Mouse (Mus musculus): ENCODE measurements around the gene Prrg2. TPM values are rescaled to one million over a fixed set of nuclear protein-coding genes. Genes with fewer than 3 reads are reported as not detected.
A peak's percentile ranks its signal among the peaks of the same experiment; 100 is the strongest.

The Prrg2 gene
- polyA plus RNA-seq, 1 experiment from 2014 or later = 16.8 TPM

- Histone ChIP-seq H3K4me1 (peaks cover 37% of the 10 kb centered on the region), H3K27me3 (ENCODE audit: insufficient read depth, poor library complexity, severe bottlenecking) (no peaks in the 10 kb centered on the region), H3K27ac (peak overlapping the region; percentile 99), H3K4me3 (peak overlapping the region; percentile 89), H3K36me3 (peaks cover 23% of the 10 kb centered on the region), H3K9me3 (no peaks in the 10 kb centered on the region)
- DNase-seq (ENCODE audit: low spot score) = no peak
- under 1% methylated on average over 4 of the region's 4 CpGs for WGBS
Observed at GRCm38 (mm10) chr7:45016761-45017160, 45.7 kb downstream of the Prrg2 start.

GRCm38 (mm10) chr7:45015957-45016612 lies 46.4 kb downstream of the Prrg2 start, which contains the start of gene Scaf1:
Scaf1 (minus strand) TSS chr7:45016363.
- peak within 1 kb of the TSS; percentile 99 for H3K27ac ChIP-seq
- peak within 1 kb of the TSS; percentile 89 for H3K4me3 ChIP-seq
- under 1% methylated on average over 69 of the region's 69 CpGs for WGBS
- H3K36me3 ChIP-seq = peaks cover 29% of the 10 kb centered on the region
- H3K9me3 ChIP-seq = no peaks in the 10 kb centered on the region
- H3K27me3 ChIP-seq (ENCODE audit: insufficient read depth, poor library complexity, severe bottlenecking) = no peaks in the 10 kb centered on the region
- DNase-seq (ENCODE audit: low spot score) = peak; percentile 100
- H3K4me1 ChIP-seq = peaks cover 37% of the 10 kb centered on the region

GRCm38 (mm10) chr7:45015344-45015956 lies 47.0 kb downstream of the Prrg2 start:
- peaks cover 30% of the 10 kb centered on the region for H3K36me3 ChIP-seq
- H3K9me3 ChIP-seq = no peaks in the 10 kb centered on the region
- H3K27me3 ChIP-seq (ENCODE audit: insufficient read depth, poor library complexity, severe bottlenecking) = no peaks in the 10 kb centered on the region
- no peak for DNase-seq (ENCODE audit: low spot score)
- 1% methylated on average over 20 of the region's 20 CpGs for WGBS
- peak overlapping the region; percentile 89 for H3K4me3 ChIP-seq
- peaks cover 37% of the 10 kb centered on the region for H3K4me1 ChIP-seq
- peak overlapping the region; percentile 99 for H3K27ac ChIP-seq

- Histone ChIP-seq H3K27me3 (ENCODE audit: insufficient read depth, poor library complexity, severe bottlenecking) (no peaks in the 10 kb centered on the region), H3K9me3 (no peaks in the 10 kb centered on the region), H3K4me1 (peaks cover 25% of the 10 kb centered on the region), H3K36me3 (peaks cover 43% of the 10 kb centered on the region), H3K27ac (no peak overlapping the region), H3K4me3 (peak overlapping the region; percentile 89; the same call in 1 of the 2 replicates)
- 91% methylated on average over 3 of the region's 3 CpGs for WGBS
- DNase-seq (ENCODE audit: low spot score) = no peak
Observed at GRCm38 (mm10) chr7:45014096-45014451, 48.4 kb downstream of the Prrg2 start.

- Histone ChIP-seq H3K4me1 (peaks cover 19% of the 10 kb centered on the region; the same call in 1 of the 2 replicates), H3K27ac (no peak overlapping the region), H3K9me3 (no peaks in the 10 kb centered on the region), H3K36me3 (peaks cover 49% of the 10 kb centered on the region), H3K4me3 (no peak overlapping the region), H3K27me3 (ENCODE audit: insufficient read depth, poor library complexity, severe bottlenecking) (no peaks in the 10 kb centered on the region)
- 93% methylated on average over 16 of the region's 16 CpGs for WGBS
- DNase-seq (ENCODE audit: low spot score) = no peak
Observed at GRCm38 (mm10) chr7:45013366-45014095, 48.9 kb downstream of the Prrg2 start.

- WGBS = 74% methylated on average over 4 of the region's 4 CpGs
- peaks cover 16% of the 10 kb centered on the region; the same call in 1 of the 2 replicates for H3K4me1 ChIP-seq
- no peak overlapping the region for H3K27ac ChIP-seq
- no peaks in the 10 kb centered on the region for H3K27me3 ChIP-seq (ENCODE audit: insufficient read depth, poor library complexity, severe bottlenecking)
- H3K9me3 ChIP-seq = no peaks in the 10 kb centered on the region
- no peak overlapping the region for H3K4me3 ChIP-seq
- DNase-seq (ENCODE audit: low spot score) = no peak
- H3K36me3 ChIP-seq = peaks cover 56% of the 10 kb centered on the region
Observed at GRCm38 (mm10) chr7:45012824-45013223, 49.7 kb downstream of the Prrg2 start.

- H3K27ac ChIP-seq = 0 out of 2 replicates have a peak overlapping the region, but pooled peaks have one; percentile 31
- H3K27me3 ChIP-seq (ENCODE audit: insufficient read depth, poor library complexity, severe bottlenecking) = no peaks in the 10 kb centered on the region
- H3K4me3 ChIP-seq = no peak overlapping the region
- peaks cover 16% of the 10 kb centered on the region; the same call in 1 of the 2 replicates for H3K4me1 ChIP-seq
- no peaks in the 10 kb centered on the region for H3K9me3 ChIP-seq
- peaks cover 64% of the 10 kb centered on the region for H3K36me3 ChIP-seq
- WGBS = 93% methylated on average over 6 of the region's 6 CpGs
- no peak for DNase-seq (ENCODE audit: low spot score)
Observed at GRCm38 (mm10) chr7:45012011-45012410, 50.5 kb downstream of the Prrg2 start.

- Histone ChIP-seq H3K36me3 (peaks cover 95% of the 10 kb centered on the region), H3K27ac (no peak overlapping the region), H3K9me3 (no peaks in the 10 kb centered on the region), H3K27me3 (ENCODE audit: insufficient read depth, poor library complexity, severe bottlenecking) (no peaks in the 10 kb centered on the region), H3K4me1 (peaks cover 21% of the 10 kb centered on the region), H3K4me3 (no peak overlapping the region)
- 92% methylated on average over 19 of the region's 19 CpGs for WGBS
- DNase-seq (ENCODE audit: low spot score) = no peak
Observed at GRCm38 (mm10) chr7:45008411-45008810, 54.1 kb downstream of the Prrg2 start.

GRCm38 (mm10) chr7:45007846-45008245 lies 54.6 kb downstream of the Prrg2 start:
- Histone ChIP-seq H3K4me3 (no peak overlapping the region), H3K27ac (no peak overlapping the region), H3K36me3 (peaks cover 95% of the 10 kb centered on the region), H3K27me3 (ENCODE audit: insufficient read depth, poor library complexity, severe bottlenecking) (no peaks in the 10 kb centered on the region), H3K9me3 (no peaks in the 10 kb centered on the region), H3K4me1 (peaks cover 16% of the 10 kb centered on the region)
- WGBS = 93% methylated on average over 30 of the region's 30 CpGs
- DNase-seq (ENCODE audit: low spot score) = no peak

GRCm38 (mm10) chr7:45007141-45007540 lies 55.3 kb downstream of the Prrg2 start:
- WGBS = 94% methylated on average over 29 of the region's 29 CpGs
- H3K4me1 ChIP-seq = peaks cover 16% of the 10 kb centered on the region

GRCm38 (mm10) chr7:45006503-45006902 lies 56.0 kb downstream of the Prrg2 start:
- DNase-seq (ENCODE audit: low spot score) = no peak
- peaks cover 16% of the 10 kb centered on the region for H3K4me1 ChIP-seq
- no peak overlapping the region for H3K27ac ChIP-seq
- WGBS = 98% methylated on average over 12 of the region's 12 CpGs
- no peaks in the 10 kb centered on the region for H3K9me3 ChIP-seq
- no peaks in the 10 kb centered on the region for H3K27me3 ChIP-seq (ENCODE audit: insufficient read depth, poor library complexity, severe bottlenecking)
- peaks cover 95% of the 10 kb centered on the region for H3K36me3 ChIP-seq
- H3K4me3 ChIP-seq = no peak overlapping the region

More at GRCm38 (mm10) chr7:45007141-45007540, 55.3 kb downstream of the Prrg2 start:
- DNase-seq (ENCODE audit: low spot score) = no peak
- peaks cover 95% of the 10 kb centered on the region for H3K36me3 ChIP-seq
- no peaks in the 10 kb centered on the region for H3K9me3 ChIP-seq
- no peaks in the 10 kb centered on the region for H3K27me3 ChIP-seq (ENCODE audit: insufficient read depth, poor library complexity, severe bottlenecking)
- no peak overlapping the region for H3K4me3 ChIP-seq
- no peak overlapping the region for H3K27ac ChIP-seq

- WGBS = 89% methylated on average over 6 of the region's 6 CpGs
- no peaks in the 10 kb centered on the region for H3K9me3 ChIP-seq
- H3K4me3 ChIP-seq = no peak overlapping the region
- 0 out of 2 replicates have a peak overlapping the region, but pooled peaks have one; percentile 13 for H3K27ac ChIP-seq
- DNase-seq (ENCODE audit: low spot score) = no peak
- no peaks in the 10 kb centered on the region for H3K27me3 ChIP-seq (ENCODE audit: insufficient read depth, poor library complexity, severe bottlenecking)
- peaks cover 24% of the 10 kb centered on the region for H3K4me1 ChIP-seq
- H3K36me3 ChIP-seq = peaks cover 99% of the 10 kb centered on the region
Observed at GRCm38 (mm10) chr7:45005321-45005992, 57.0 kb downstream of the Prrg2 start.

Measured in heart, embryonic 10.5 days (tissue).